Mouse (Mus musculus) adrenal gland, postnatal 4 days (tissue): ENCODE results near the gene Coq8b. TPM values are rescaled to one million over a fixed set of nuclear protein-coding genes. Genes with fewer than 3 reads are reported as not detected.

Source experiments
- DNase-seq, 2 experiments: peaks; one replicate each; pipeline ENCODE4 v3.0.0; 2021 to 2022; ENCODE audit warnings: low spot score in 2 of 2, mixed read lengths in 2 of 2
- microRNA-seq: library from miRNA; unstranded; fragments of <30 nt; microRNA quantifications from one replicate; pipeline ENCODE4 v1.2.0, GENCODE M21; 2021
- total RNA-seq, 2 experiments: library from RNA; stranded (reverse); gene quantifications; 2 replicates each; pipeline ENCODE4 v1.2.3; 2021

The Coq8b gene
- total RNA-seq, 2 experiments from 2014 or later = 37.1 to 42.0 TPM

DNA sequence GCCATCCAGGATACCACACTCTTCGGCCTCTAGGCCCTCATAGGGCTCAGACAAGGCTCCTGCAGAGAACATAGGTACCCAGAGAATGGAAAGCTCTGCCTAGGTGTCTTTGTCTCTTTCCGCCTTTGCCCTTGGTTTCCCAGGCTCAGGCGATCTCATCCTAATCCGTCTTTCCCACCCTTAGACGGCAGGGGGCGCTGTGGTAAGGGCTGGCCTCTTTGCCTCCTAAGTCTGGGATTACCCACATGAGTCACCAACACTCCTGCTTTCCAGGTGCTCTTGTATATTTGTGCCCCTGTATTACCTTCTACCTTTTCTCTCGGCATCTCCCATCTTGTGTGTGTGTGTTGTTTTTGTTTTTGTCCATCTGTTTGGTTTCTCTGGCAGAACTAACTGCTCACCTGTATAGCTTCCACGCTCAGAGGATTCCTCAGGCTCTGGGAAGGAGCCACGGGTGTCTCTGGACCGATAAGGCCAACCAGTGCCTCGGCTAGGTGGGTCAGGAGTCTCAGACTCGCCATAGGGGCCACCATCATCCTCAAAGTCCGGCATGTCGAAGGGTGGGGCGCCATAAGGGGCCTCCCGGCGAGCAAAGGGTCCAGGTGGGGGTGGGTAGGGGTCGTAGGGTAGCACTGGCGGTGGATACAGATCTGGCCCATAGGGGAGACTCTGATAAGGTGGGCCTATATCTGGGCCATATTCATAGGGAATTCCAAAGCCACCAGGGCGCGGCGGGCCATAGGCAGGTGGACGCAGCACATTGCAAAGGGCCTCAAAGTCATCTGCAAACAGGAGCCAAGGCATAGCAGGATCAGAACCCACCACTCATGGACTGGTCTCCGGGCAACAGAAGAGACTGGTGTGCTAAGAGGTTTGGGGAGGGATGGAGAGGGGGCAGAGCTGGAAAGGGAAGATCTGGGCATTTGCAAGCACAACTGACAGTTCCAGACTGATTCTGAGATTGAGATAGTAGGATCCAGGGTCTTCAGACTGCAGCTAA lies 73.6 kb downstream of the Coq8b start:
- DNase-seq = no peak

DNA sequence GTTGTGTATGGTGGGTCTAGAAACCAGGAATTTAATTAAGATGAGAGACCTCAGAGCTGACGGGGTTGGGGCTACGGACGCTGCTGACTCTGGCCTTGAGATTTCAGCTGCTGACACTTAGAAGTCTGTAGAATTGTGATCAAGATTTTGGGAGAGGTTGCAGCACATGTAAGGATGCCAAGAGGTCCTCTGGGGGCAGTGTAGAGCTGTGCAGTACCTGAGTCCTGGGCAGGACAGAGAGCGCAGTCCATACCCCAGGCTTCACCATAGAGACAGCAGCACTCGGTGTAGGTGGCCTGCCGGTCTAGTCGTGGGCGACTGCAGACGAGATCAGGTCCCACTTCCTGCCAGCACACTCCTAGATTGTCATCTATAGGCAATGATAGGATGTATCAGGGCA lies 74.7 kb downstream of the Coq8b start:
- no peak for DNase-seq

Small RNAs within 50 kb of the gene (microRNA-seq; reads per million reads assigned to microRNA genes)
- not detected for gene Mir1191

Other genes starting within 250 kb of the Coq8b start
- 10 to 100 TPM in 1 of 2 experiments, 1 to 10 TPM in 1; 2.1 to 16.2 TPM for gene Cyp2a12, start 203.9 kb upstream of the Coq8b start, total RNA-seq
- gene Cyp2f2, start 113.1 kb upstream of the Coq8b start, total RNA-seq = 100 to 1,000 TPM; 148 to 161 TPM
- gene Cyp2t4, start 79.3 kb upstream of the Coq8b start, total RNA-seq = not detected
- 100 to 1,000 TPM; 106 to 111 TPM for gene Egln2, start 66.2 kb upstream of the Coq8b start, total RNA-seq
- 10 to 100 TPM; 53.3 to 60.8 TPM for gene Rab4b, start 54.1 kb upstream of the Coq8b start, total RNA-seq
- gene Gm21983, start 51.9 kb upstream of the Coq8b start, total RNA-seq = not detected
- 1 to 10 TPM in 1 of 2 experiments, under 1 TPM in 1; 0.62 to 2.3 TPM for gene Mia, start 51.9 kb upstream of the Coq8b start, total RNA-seq
- 10 to 100 TPM; 19.2 to 22.7 TPM for gene BC024978, start 37.2 kb upstream of the Coq8b start, total RNA-seq
- gene Snrpa, start 36.8 kb upstream of the Coq8b start, total RNA-seq = 100 to 1,000 TPM; 102 to 104 TPM
- 10 to 100 TPM; 12.7 to 14.4 TPM for gene Itpkc, start 4.4 kb upstream of the Coq8b start, total RNA-seq
- gene Numbl, start 25.4 kb downstream of the Coq8b start, total RNA-seq = 10 to 100 TPM; 21.0 to 21.1 TPM
- 100 to 1,000 TPM in 1 of 2 experiments, 10 to 100 TPM in 1; 95.4 to 102 TPM for gene Ltbp4, start 104.7 kb downstream of the Coq8b start, total RNA-seq
- gene Shkbp1, start 123.0 kb downstream of the Coq8b start, total RNA-seq = 10 to 100 TPM; 22.9 to 31.7 TPM
- gene Gm20479, start 124.4 kb downstream of the Coq8b start, total RNA-seq = 1 to 10 TPM in 1 of 2 experiments, not detected in 1; 2.5 TPM
- gene Sptbn4, start 214.7 kb downstream of the Coq8b start, total RNA-seq = 1 to 10 TPM; 1.2 to 1.4 TPM
- 10 to 100 TPM; 58.4 to 62.1 TPM for gene Blvrb, start 215.0 kb downstream of the Coq8b start, total RNA-seq
- 10 to 100 TPM; 16.7 to 17.3 TPM for gene Sertad3, start 240.7 kb downstream of the Coq8b start, total RNA-seq